Mouse (Mus musculus) kidney, adult 2 months (tissue): Measurements from ENCODE around the gene Sri.

Source experiments
- CTCF ChIP-seq: fragments of 200-500 bp; conservative IDR thresholded peaks from 2 replicates; pipeline ENCODE4 v1.5.1; 2011; ENCODE audit warnings: low read depth, mild to moderate bottlenecking, control low read depth, low read length, moderate library complexity, mixed read lengths; ENCODE audit not compliant: insufficient read depth, insufficient read length
- POLR2A ChIP-seq: fragments of 200-500 bp; IDR thresholded peaks from one replicate; pipeline ENCODE4 v1.6.1; 2011; ENCODE audit warnings: low read depth, low read length, control low read depth

DNA sequence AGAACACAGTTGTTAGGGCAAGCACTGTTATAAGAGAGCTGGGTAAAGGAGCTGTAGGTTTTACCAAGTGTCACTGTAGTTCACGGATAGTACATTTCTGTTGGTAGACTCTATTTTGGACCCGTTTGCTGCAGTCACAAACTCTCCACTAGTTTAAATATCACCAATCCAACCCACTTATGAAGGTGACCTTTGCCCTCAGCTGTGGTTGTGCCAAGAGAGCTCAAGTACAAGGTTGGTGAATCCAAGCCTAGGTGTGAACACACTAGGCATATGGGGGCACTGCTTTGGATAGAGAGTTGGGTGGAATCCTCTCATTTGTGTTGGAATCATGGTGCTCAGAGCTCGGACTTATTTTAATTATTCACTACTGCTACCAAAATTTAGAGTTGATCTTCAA is 39.8 kb downstream of the Sri start:
- no peak for TF ChIP-seq POLR2A
- TF ChIP-seq CTCF = no peak
